Comparison of ENCODE assay signal across 10 mouse cellular contexts in the genomic region with DNA sequence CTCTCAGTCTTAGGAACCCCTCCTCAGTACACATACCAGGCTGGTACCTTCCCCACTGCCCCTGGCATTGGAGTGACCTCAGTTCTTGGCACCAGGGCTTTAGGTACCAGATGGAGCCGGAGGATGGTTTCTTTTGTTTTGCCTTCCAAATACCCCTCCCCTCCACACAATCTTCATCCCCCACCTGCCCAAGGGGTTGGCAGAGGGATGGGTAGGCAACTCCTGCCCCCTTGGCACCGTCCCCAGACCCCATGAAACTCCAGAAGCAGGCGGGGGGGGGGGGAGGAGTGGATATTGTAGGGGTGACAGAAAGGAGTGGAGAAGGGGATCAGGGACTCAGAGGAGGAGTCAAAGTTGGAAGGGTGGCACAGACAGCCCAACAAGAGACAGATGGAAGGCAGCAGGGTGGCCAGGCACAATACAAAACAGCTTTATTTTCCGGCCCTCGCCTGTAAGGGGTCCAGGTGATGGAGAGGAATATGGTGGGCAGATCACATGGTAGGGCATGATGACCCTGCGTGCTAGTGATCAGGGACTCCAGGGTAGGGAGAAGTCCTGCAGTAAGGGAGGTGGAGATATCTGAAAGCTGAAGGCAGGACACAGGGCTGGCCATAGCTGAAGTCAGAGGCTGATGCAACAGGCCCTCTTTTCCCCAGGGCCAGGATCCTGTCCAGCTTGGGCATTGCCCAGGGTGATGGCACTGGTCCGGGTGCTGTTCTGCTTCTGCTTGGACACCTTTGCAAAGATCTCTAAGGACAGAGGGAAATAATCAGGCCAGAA. TPM values are rescaled to one million over a fixed set of nuclear protein-coding genes. Genes with fewer than 3 reads are reported as not detected.
A peak's percentile ranks its signal among the peaks of the same experiment; 100 is the strongest.
DNase-seq lines count a peak whose midpoint lies in the region; ATAC-seq and TF ChIP-seq lines count a peak whose summit lies in the region.
"Had no signal": no experiment of that assay in that cellular context is flagged by ENCODE, and none has a peak within 500 bp of the region (broad histone marks: within the 10 kb centered on the region; RNA-seq: fewer than 3 reads in every experiment).

No protein-coding gene starts in this region.

- no peaks in the 10 kb centered on the region for H3K27me3 ChIP-seq in forebrain, embryonic 11.5 days (ENCODE audit: control insufficient read depth, insufficient read depth, low read length)
- H3K27me3 ChIP-seq in limb, embryonic 13.5 days = no peaks in the 10 kb centered on the region
- H3K27me3 ChIP-seq: intestine, embryonic 15.5 days had no signal

- WGBS in forebrain, embryonic 11.5 days = 69% methylated on average over 7 of the region's 7 CpGs
- WGBS in limb, embryonic 13.5 days = 64% methylated on average over 7 of the region's 7 CpGs
- 76% methylated on average over 7 of the region's 7 CpGs for WGBS in lung, adult 2 months

- H3K9ac ChIP-seq in forebrain, embryonic 11.5 days (ENCODE audit: low read length) = no peak overlapping the region
- no peak overlapping the region for H3K9ac ChIP-seq in limb, embryonic 13.5 days
- H3K9ac ChIP-seq: intestine, embryonic 15.5 days had no signal

- peaks cover 5% of the 10 kb centered on the region for H3K36me3 ChIP-seq in forebrain, embryonic 11.5 days (ENCODE audit: control insufficient read depth, insufficient read depth, low read length)
- peaks cover 39% of the 10 kb centered on the region for H3K36me3 ChIP-seq in limb, embryonic 13.5 days

- H3K4me2 ChIP-seq in forebrain, embryonic 11.5 days (ENCODE audit: low read depth, low read length, severe bottlenecking) = no peak overlapping the region
- no peak overlapping the region for H3K4me2 ChIP-seq in limb, embryonic 13.5 days (replicated peaks)
- H3K4me2 ChIP-seq: intestine, embryonic 15.5 days had no signal

- peak; percentile 56 for DNase-seq in adrenal gland, postnatal 10 days
- no peak for DNase-seq in adrenal gland, adult 2 months
- peak; percentile 79 for DNase-seq in brain, adult 2 months (ENCODE audit: low read depth, low spot score)
- DNase-seq in forebrain, embryonic 11.5 days (ENCODE audit: low spot score) = peak; percentile 58
- DNase-seq in spleen, postnatal 36 days (ENCODE audit: low spot score in 2 of 2) = no peak
- DNase-seq in right cerebral cortex, postnatal 10 days (ENCODE audit: low spot score in 2 of 2) = no peak
- DNase-seq in lung, adult 2 months = no peak
- DNase-seq: adrenal gland, postnatal 36 days had no signal

- ATAC-seq in forebrain, embryonic 11.5 days (replicated peaks; ENCODE audit: low FRiP score) = no peak
- ATAC-seq in limb, embryonic 13.5 days (ENCODE audit: low FRiP score, low read depth) = no peak; the same call in 1 of the 2 replicates
- ATAC-seq: intestine, embryonic 15.5 days had no signal

- no peak for TF ChIP-seq POLR2A in lung, adult 2 months (IDR thresholded peaks at IDR 0.05; ENCODE audit: borderline replicate concordance, extremely low read depth, low read depth, low read length)

- peaks cover 28% of the 10 kb centered on the region for H3K4me1 ChIP-seq in forebrain, embryonic 11.5 days (replicated peaks; ENCODE audit: control insufficient read depth, insufficient read depth, low read length)
- peaks cover 49% of the 10 kb centered on the region for H3K4me1 ChIP-seq in limb, embryonic 13.5 days
- peaks cover 2% of the 10 kb centered on the region; the same call in 1 of the 2 replicates for H3K4me1 ChIP-seq in lung, adult 2 months (ENCODE audit: control insufficient read depth, insufficient read depth, low read length)

- H3K4me3 ChIP-seq in forebrain, embryonic 11.5 days (ENCODE audit: low read depth, low read length) = no peak overlapping the region
- H3K4me3 ChIP-seq in limb, embryonic 13.5 days = no peak overlapping the region
- H3K4me3 ChIP-seq in lung, adult 2 months (replicated peaks; ENCODE audit: extremely low read depth, low read depth, low read length) = no peak overlapping the region
- H3K4me3 ChIP-seq: intestine, embryonic 15.5 days had no signal

- H3K9me3 ChIP-seq in forebrain, embryonic 11.5 days (ENCODE audit: control insufficient read depth, low read length) = no peaks in the 10 kb centered on the region
- H3K9me3 ChIP-seq in limb, embryonic 13.5 days = no peaks in the 10 kb centered on the region
- H3K9me3 ChIP-seq: intestine, embryonic 15.5 days had no signal

- no peak for TF ChIP-seq CTCF in lung, adult 2 months (IDR thresholded peaks at IDR 0.05; ENCODE audit: insufficient read depth, low read length)

- peak overlapping the region; percentile 31; the same call in 1 of the 2 replicates for H3K27ac ChIP-seq in forebrain, embryonic 11.5 days (ENCODE audit: low read depth, low read length)
- H3K27ac ChIP-seq in limb, embryonic 13.5 days = peak overlapping the region; percentile 33; the same call in 1 of the 2 replicates
- H3K27ac ChIP-seq: intestine, embryonic 15.5 days had no signal

RNA-seq across cellular contexts. Expression of gene Rab25, which starts 6.3 kb away (rescaled TPM):
- not detected for total RNA-seq in adrenal gland, postnatal 10 days (2021)
- total RNA-seq in adrenal gland, adult 2 months (2021) = not detected
- 0.09 and 0.10 TPM in 2 replicates for polyA plus RNA-seq in adrenal gland, adult 2 months (2012; rRNA removed)
- polyA plus RNA-seq in forebrain, embryonic 11.5 days (2014; fragmentation: Nextera tagmentation; extraction: Ambion mirVana) = 0.43 and 1.1 TPM in 2 replicates
- polyA plus RNA-seq in limb, embryonic 13.5 days (2015; fragmentation: Nextera tagmentation; extraction: Ambion mirVana) = 7.7 and 9.3 TPM in 2 replicates
- 53.0 and 105 TPM in 2 replicates for polyA plus RNA-seq in lung, adult 2 months (2012; rRNA removed)
- total RNA-seq: adrenal gland, postnatal 36 days had no signal

RNA-seq across cellular contexts. Expression of gene Mex3a, which starts 9.6 kb away (rescaled TPM):
- 1 to 10 TPM; 5.5 to 5.6 TPM for total RNA-seq in adrenal gland, postnatal 10 days (2021)
- total RNA-seq in adrenal gland, adult 2 months (2021) = 1 to 10 TPM; 2.3 to 3.2 TPM
- polyA plus RNA-seq in adrenal gland, adult 2 months (2012; rRNA removed) = 1.7 and 2.1 TPM in 2 replicates
- polyA plus RNA-seq in forebrain, embryonic 11.5 days (2014; fragmentation: Nextera tagmentation; extraction: Ambion mirVana) = 44.4 and 46.2 TPM in 2 replicates
- 32.9 and 33.9 TPM in 2 replicates for polyA plus RNA-seq in limb, embryonic 13.5 days (2015; fragmentation: Nextera tagmentation; extraction: Ambion mirVana)
- polyA plus RNA-seq in lung, adult 2 months (2012; rRNA removed) = 0.53 and 0.84 TPM in 2 replicates

RNA-seq across cellular contexts. Expression of gene Lamtor2, which starts 11.1 kb away (rescaled TPM):
- 100 to 1,000 TPM; 131 to 132 TPM for total RNA-seq in adrenal gland, postnatal 10 days (2021)
- total RNA-seq in adrenal gland, adult 2 months (2021) = 100 to 1,000 TPM; 153 to 154 TPM
- 107 and 117 TPM in 2 replicates for polyA plus RNA-seq in adrenal gland, adult 2 months (2012; rRNA removed)
- polyA plus RNA-seq in forebrain, embryonic 11.5 days (2014; fragmentation: Nextera tagmentation; extraction: Ambion mirVana) = 89.3 and 96.0 TPM in 2 replicates
- polyA plus RNA-seq in limb, embryonic 13.5 days (2015; fragmentation: Nextera tagmentation; extraction: Ambion mirVana) = 147 and 154 TPM in 2 replicates
- polyA plus RNA-seq in lung, adult 2 months (2012; rRNA removed) = 116 and 135 TPM in 2 replicates

RNA-seq across cellular contexts. Expression of gene Ubqln4, which starts 11.7 kb away (rescaled TPM):
- 10 to 100 TPM; 63.9 to 73.1 TPM for total RNA-seq in adrenal gland, postnatal 10 days (2021)
- total RNA-seq in adrenal gland, adult 2 months (2021) = 100 to 1,000 TPM in 1 of 2 experiments, 10 to 100 TPM in 1; 61.1 to 100 TPM
- polyA plus RNA-seq in adrenal gland, adult 2 months (2012; rRNA removed) = 77.9 and 96.2 TPM in 2 replicates
- 89.2 and 95.0 TPM in 2 replicates for polyA plus RNA-seq in forebrain, embryonic 11.5 days (2014; fragmentation: Nextera tagmentation; extraction: Ambion mirVana)
- polyA plus RNA-seq in limb, embryonic 13.5 days (2015; fragmentation: Nextera tagmentation; extraction: Ambion mirVana) = 46.6 and 48.2 TPM in 2 replicates
- 47.0 and 52.6 TPM in 2 replicates for polyA plus RNA-seq in lung, adult 2 months (2012; rRNA removed)

RNA-seq across cellular contexts. Expression of gene Lmna, which starts 32.1 kb away (rescaled TPM):
- total RNA-seq in adrenal gland, postnatal 10 days (2021) = 100 to 1,000 TPM; 102 to 104 TPM
- 100 to 1,000 TPM in 1 of 2 experiments, 10 to 100 TPM in 1; 78.2 to 158 TPM for total RNA-seq in adrenal gland, adult 2 months (2021)
- polyA plus RNA-seq in adrenal gland, adult 2 months (2012; rRNA removed) = 170 and 236 TPM in 2 replicates
- polyA plus RNA-seq in forebrain, embryonic 11.5 days (2014; fragmentation: Nextera tagmentation; extraction: Ambion mirVana) = 19.4 and 20.4 TPM in 2 replicates
- 174 and 183 TPM in 2 replicates for polyA plus RNA-seq in limb, embryonic 13.5 days (2015; fragmentation: Nextera tagmentation; extraction: Ambion mirVana)
- polyA plus RNA-seq in lung, adult 2 months (2012; rRNA removed) = 257 and 302 TPM in 2 replicates

Comparison
In these comparisons a context has a peak if more than half of its experiments do, and no peak if none do; other contexts are left out.
1. DNase-seq: peak in adrenal gland, postnatal 10 days (single experiment), brain, adult 2 months (single experiment) and forebrain, embryonic 11.5 days (single experiment); none in adrenal gland, adult 2 months (single experiment), spleen, postnatal 36 days (0 of 2), right cerebral cortex, postnatal 10 days (0 of 2) and lung, adult 2 months (single experiment).
2. RNA of gene Mex3a, which starts 9.6 kb away (polyA plus RNA-seq): 44.4 to 46.2 TPM in forebrain, embryonic 11.5 days and 32.9 to 33.9 TPM in limb, embryonic 13.5 days; 1.7 to 2.1 TPM in adrenal gland, adult 2 months and 0.53 to 0.84 TPM in lung, adult 2 months; every median in the first group is over 10 times any median in the second.